Mouse (Mus musculus): Measurements from ENCODE around the gene Tm7sf3. TPM values are rescaled to one million over a fixed set of nuclear protein-coding genes. Genes with fewer than 3 reads are reported as not detected.

The Tm7sf3 gene
- polyA plus RNA-seq, 1 experiment from 2014 or later: 35.2 TPM

- no peak for ATAC-seq
- Histone ChIP-seq H3K9ac (replicated peaks; ENCODE audit: low read depth, low read length) (no peak overlapping the region), H3K9me3 (ENCODE audit: control insufficient read depth, low read length) (peaks cover 3% of the 10 kb centered on the region; the same call in 1 of the 2 replicates), H3K4me2 (ENCODE audit: low read length) (no peak overlapping the region), H3K4me1 (replicated peaks; ENCODE audit: control insufficient read depth, insufficient read depth, low read length) (no peaks in the 10 kb centered on the region), H3K36me3 (ENCODE audit: control insufficient read depth, insufficient read depth) (no peaks in the 10 kb centered on the region), H3K27ac (ENCODE audit: low read length) (no peak overlapping the region), H3K4me3 (replicated peaks; ENCODE audit: low read length) (no peak overlapping the region), H3K27me3 (replicated peaks; ENCODE audit: control insufficient read depth, insufficient read depth, low read length) (no peaks in the 10 kb centered on the region)
- 76% methylated on average over 4 of the region's 4 CpGs for WGBS
Observed at GRCm38 (mm10) chr6:146674881-146675536, 32.4 kb upstream of the Tm7sf3 start.

GRCm38 (mm10) chr6:146674420-146674819, 31.8 kb upstream of the Tm7sf3 start:
- no peak overlapping the region for H3K9ac ChIP-seq (replicated peaks; ENCODE audit: low read depth, low read length)
- H3K9me3 ChIP-seq (ENCODE audit: control insufficient read depth, low read length): 0 out of 2 replicates have a peak, but pooled peaks cover 3% of the 10 kb centered on the region
- H3K4me1 ChIP-seq (replicated peaks; ENCODE audit: control insufficient read depth, insufficient read depth, low read length): no peaks in the 10 kb centered on the region
- 76% methylated on average over 8 of the region's 8 CpGs for WGBS
- H3K4me2 ChIP-seq (ENCODE audit: low read length): no peak overlapping the region
- ATAC-seq: no peak
- H3K27ac ChIP-seq (ENCODE audit: low read length): no peak overlapping the region
- H3K4me3 ChIP-seq (replicated peaks; ENCODE audit: low read length): no peak overlapping the region
- no peaks in the 10 kb centered on the region for H3K36me3 ChIP-seq (ENCODE audit: control insufficient read depth, insufficient read depth)
- H3K27me3 ChIP-seq (replicated peaks; ENCODE audit: control insufficient read depth, insufficient read depth, low read length): no peaks in the 10 kb centered on the region

- H3K4me2 ChIP-seq (ENCODE audit: low read length): no peak overlapping the region
- H3K36me3 ChIP-seq (ENCODE audit: control insufficient read depth, insufficient read depth): no peaks in the 10 kb centered on the region
- no peak overlapping the region for H3K9ac ChIP-seq (replicated peaks; ENCODE audit: low read depth, low read length)
- H3K4me1 ChIP-seq (replicated peaks; ENCODE audit: control insufficient read depth, insufficient read depth, low read length): no peaks in the 10 kb centered on the region
- H3K27ac ChIP-seq (ENCODE audit: low read length): no peak overlapping the region
- H3K9me3 ChIP-seq (ENCODE audit: control insufficient read depth, low read length): 0 out of 2 replicates have a peak, but pooled peaks cover 3% of the 10 kb centered on the region
- no peak overlapping the region for H3K4me3 ChIP-seq (replicated peaks; ENCODE audit: low read length)
- WGBS: 84% methylated on average over 4 of the region's 4 CpGs
- no peak for ATAC-seq
- H3K27me3 ChIP-seq (replicated peaks; ENCODE audit: control insufficient read depth, insufficient read depth, low read length): no peaks in the 10 kb centered on the region
Observed at GRCm38 (mm10) chr6:146673696-146674095, 31.1 kb upstream of the Tm7sf3 start.

- Histone ChIP-seq H3K4me3 (replicated peaks; ENCODE audit: low read length) (no peak overlapping the region), H3K4me1 (replicated peaks; ENCODE audit: control insufficient read depth, insufficient read depth, low read length) (no peaks in the 10 kb centered on the region), H3K9ac (replicated peaks; ENCODE audit: low read depth, low read length) (no peak overlapping the region), H3K9me3 (ENCODE audit: control insufficient read depth, low read length) (0 out of 2 replicates have a peak, but pooled peaks cover 3% of the 10 kb centered on the region), H3K27me3 (replicated peaks; ENCODE audit: control insufficient read depth, insufficient read depth, low read length) (no peaks in the 10 kb centered on the region), H3K36me3 (ENCODE audit: control insufficient read depth, insufficient read depth) (no peaks in the 10 kb centered on the region), H3K4me2 (ENCODE audit: low read length) (no peak overlapping the region), H3K27ac (ENCODE audit: low read length) (no peak overlapping the region)
- 48% methylated on average over 5 of the region's 5 CpGs for WGBS
- no peak for ATAC-seq
Observed at GRCm38 (mm10) chr6:146672106-146672505, 29.5 kb upstream of the Tm7sf3 start.

GRCm38 (mm10) chr6:146670956-146671855, 28.6 kb upstream of the Tm7sf3 start:
- Histone ChIP-seq H3K27ac (ENCODE audit: low read length) (no peak overlapping the region), H3K36me3 (ENCODE audit: control insufficient read depth, insufficient read depth) (no peaks in the 10 kb centered on the region), H3K4me2 (ENCODE audit: low read length) (no peak overlapping the region), H3K4me3 (replicated peaks; ENCODE audit: low read length) (no peak overlapping the region), H3K9me3 (ENCODE audit: control insufficient read depth, low read length) (0 out of 2 replicates have a peak, but pooled peaks cover 3% of the 10 kb centered on the region), H3K9ac (replicated peaks; ENCODE audit: low read depth, low read length) (no peak overlapping the region), H3K27me3 (replicated peaks; ENCODE audit: control insufficient read depth, insufficient read depth, low read length) (no peaks in the 10 kb centered on the region), H3K4me1 (replicated peaks; ENCODE audit: control insufficient read depth, insufficient read depth, low read length) (no peaks in the 10 kb centered on the region)
- 89% methylated on average over 15 of the region's 15 CpGs for WGBS
- ATAC-seq: no peak

GRCm38 (mm10) chr6:146668606-146669005, 26.0 kb upstream of the Tm7sf3 start:
- H3K4me2 ChIP-seq (ENCODE audit: low read length): no peak overlapping the region
- H3K9me3 ChIP-seq (ENCODE audit: control insufficient read depth, low read length): 0 out of 2 replicates have a peak, but pooled peaks cover 3% of the 10 kb centered on the region
- H3K27me3 ChIP-seq (replicated peaks; ENCODE audit: control insufficient read depth, insufficient read depth, low read length): no peaks in the 10 kb centered on the region
- H3K36me3 ChIP-seq (ENCODE audit: control insufficient read depth, insufficient read depth): no peaks in the 10 kb centered on the region
- ATAC-seq: no peak
- H3K4me3 ChIP-seq (replicated peaks; ENCODE audit: low read length): no peak overlapping the region
- no peak overlapping the region for H3K27ac ChIP-seq (ENCODE audit: low read length)
- no peaks in the 10 kb centered on the region for H3K4me1 ChIP-seq (replicated peaks; ENCODE audit: control insufficient read depth, insufficient read depth, low read length)
- H3K9ac ChIP-seq (replicated peaks; ENCODE audit: low read depth, low read length): no peak overlapping the region

- WGBS: 84% methylated on average over 6 of the region's 6 CpGs
Observed at GRCm38 (mm10) chr6:146666811-146667210, 24.2 kb upstream of the Tm7sf3 start.

GRCm38 (mm10) chr6:146665408-146665807, 22.8 kb upstream of the Tm7sf3 start:
- Histone ChIP-seq H3K36me3 (ENCODE audit: control insufficient read depth, insufficient read depth) (no peaks in the 10 kb centered on the region), H3K4me1 (replicated peaks; ENCODE audit: control insufficient read depth, insufficient read depth, low read length) (no peaks in the 10 kb centered on the region), H3K27ac (ENCODE audit: low read length) (no peak overlapping the region), H3K4me3 (replicated peaks; ENCODE audit: low read length) (no peak overlapping the region), H3K9me3 (ENCODE audit: control insufficient read depth, low read length) (0 out of 2 replicates have a peak, but pooled peaks cover 1% of the 10 kb centered on the region), H3K9ac (replicated peaks; ENCODE audit: low read depth, low read length) (no peak overlapping the region), H3K27me3 (replicated peaks; ENCODE audit: control insufficient read depth, insufficient read depth, low read length) (no peaks in the 10 kb centered on the region), H3K4me2 (ENCODE audit: low read length) (no peak overlapping the region)
- 87% methylated on average over 2 of the region's 2 CpGs for WGBS
- ATAC-seq: no peak

More at GRCm38 (mm10) chr6:146666811-146667210, 24.2 kb upstream of the Tm7sf3 start:
- Histone ChIP-seq H3K4me1 (replicated peaks; ENCODE audit: control insufficient read depth, insufficient read depth, low read length) (no peaks in the 10 kb centered on the region), H3K9me3 (ENCODE audit: control insufficient read depth, low read length) (0 out of 2 replicates have a peak, but pooled peaks cover 3% of the 10 kb centered on the region), H3K27me3 (replicated peaks; ENCODE audit: control insufficient read depth, insufficient read depth, low read length) (no peaks in the 10 kb centered on the region), H3K27ac (ENCODE audit: low read length) (no peak overlapping the region), H3K4me3 (replicated peaks; ENCODE audit: low read length) (no peak overlapping the region), H3K36me3 (ENCODE audit: control insufficient read depth, insufficient read depth) (no peaks in the 10 kb centered on the region), H3K9ac (replicated peaks; ENCODE audit: low read depth, low read length) (no peak overlapping the region), H3K4me2 (ENCODE audit: low read length) (no peak overlapping the region)
- ATAC-seq: no peak

- no peaks in the 10 kb centered on the region for H3K9me3 ChIP-seq (ENCODE audit: control insufficient read depth, low read length)
- 93% methylated on average over 5 of the region's 5 CpGs for WGBS
- H3K9ac ChIP-seq (replicated peaks; ENCODE audit: low read depth, low read length): no peak overlapping the region
- no peaks in the 10 kb centered on the region for H3K4me1 ChIP-seq (replicated peaks; ENCODE audit: control insufficient read depth, insufficient read depth, low read length)
- H3K36me3 ChIP-seq (ENCODE audit: control insufficient read depth, insufficient read depth): no peaks in the 10 kb centered on the region
- no peak for ATAC-seq
- H3K4me3 ChIP-seq (replicated peaks; ENCODE audit: low read length): no peak overlapping the region
- H3K27ac ChIP-seq (ENCODE audit: low read length): no peak overlapping the region
- H3K27me3 ChIP-seq (replicated peaks; ENCODE audit: control insufficient read depth, insufficient read depth, low read length): no peaks in the 10 kb centered on the region
- H3K4me2 ChIP-seq (ENCODE audit: low read length): no peak overlapping the region
Observed at GRCm38 (mm10) chr6:146664917-146665316, 22.3 kb upstream of the Tm7sf3 start.
